Mouse (Mus musculus): Measurements from ENCODE around the gene Tmem203. TPM values are rescaled to one million over a fixed set of nuclear protein-coding genes. Genes with fewer than 3 reads are reported as not detected.

The Tmem203 gene
- 24.4 and 25.1 TPM in 2 replicates for polyA plus RNA-seq (2015; fragmentation: Nextera tagmentation; extraction: Ambion mirVana)

DNA sequence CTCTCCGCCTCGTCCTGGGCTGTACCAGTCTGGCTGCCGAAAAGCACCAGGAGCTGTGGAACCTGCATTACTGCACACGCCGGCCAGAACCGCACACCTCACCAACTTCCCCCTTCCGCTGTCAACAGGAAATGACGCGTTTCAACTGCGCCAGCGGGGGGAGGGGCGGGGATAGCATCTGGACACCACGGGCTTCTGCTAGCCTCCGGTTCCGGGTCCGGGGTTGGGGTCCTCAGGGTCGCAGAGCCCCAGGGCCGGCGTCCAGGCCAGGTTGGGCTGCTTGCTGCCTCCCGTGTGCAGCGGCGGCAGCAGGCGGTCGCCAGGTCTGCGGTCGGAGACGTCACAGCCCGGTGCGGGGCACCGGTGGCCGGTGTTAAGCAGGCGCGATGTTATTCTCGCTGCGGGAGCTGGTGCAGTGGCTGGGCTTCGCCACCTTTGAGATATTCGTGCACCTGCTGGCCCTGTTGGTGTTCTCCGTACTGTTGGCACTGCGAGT, at the start of gene Tmem203:
TSS of gene Tmem203 (plus strand) at position 156 of the 496 bp plus-strand sequence.
- Histone ChIP-seq H3K36me3 (peaks cover 15% of the 10 kb centered on the region; the same call in 1 of the 2 replicates), H3K4me2 (peak within 1 kb of the TSS; percentile 96), H3K4me1 (peaks cover 14% of the 10 kb centered on the region), H3K27ac (peak within 1 kb of the TSS; percentile 75), H3K9me3 (no peaks in the 10 kb centered on the region), H3K4me3 (replicated peaks) (peak within 1 kb of the TSS; percentile 92), H3K9ac (peak within 1 kb of the TSS; percentile 86), H3K27me3 (replicated peaks) (no peaks in the 10 kb centered on the region)
- ATAC-seq (ENCODE audit: insufficient read depth, low FRiP score, low read depth), result peak; percentile 86
- 0% methylated on average over 39 of the region's 39 CpGs for WGBS

DNA sequence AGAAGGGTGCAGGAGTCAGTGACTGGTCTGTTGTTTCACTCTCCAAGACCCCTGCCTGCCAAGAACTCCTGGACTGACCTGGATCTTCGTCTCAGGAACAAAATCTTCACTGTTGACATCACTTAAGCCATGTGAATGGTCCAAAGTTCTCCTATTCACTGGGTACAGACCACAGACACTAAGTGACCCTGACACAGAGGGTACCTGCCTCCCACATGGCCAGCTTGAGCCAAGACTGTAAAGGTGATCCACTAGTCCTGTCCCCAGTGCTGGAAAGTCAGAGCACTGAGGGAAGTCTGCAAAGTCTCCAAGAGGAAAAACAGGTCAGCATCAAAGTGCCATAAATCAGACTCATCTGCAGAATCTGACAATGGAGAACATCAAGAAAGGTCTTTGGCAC, 47.6 kb upstream of the Tmem203 start:
- Histone ChIP-seq H3K4me2 (no peak overlapping the region), H3K27ac (no peak overlapping the region), H3K4me1 (peaks cover 16% of the 10 kb centered on the region), H3K9me3 (no peaks in the 10 kb centered on the region), H3K4me3 (replicated peaks) (no peak overlapping the region), H3K36me3 (peaks cover 39% of the 10 kb centered on the region), H3K9ac (no peak overlapping the region), H3K27me3 (replicated peaks) (no peaks in the 10 kb centered on the region)
- no peak for ATAC-seq (ENCODE audit: insufficient read depth, low FRiP score, low read depth)
- 81% methylated on average over 1 of the region's 1 CpGs for WGBS

DNA sequence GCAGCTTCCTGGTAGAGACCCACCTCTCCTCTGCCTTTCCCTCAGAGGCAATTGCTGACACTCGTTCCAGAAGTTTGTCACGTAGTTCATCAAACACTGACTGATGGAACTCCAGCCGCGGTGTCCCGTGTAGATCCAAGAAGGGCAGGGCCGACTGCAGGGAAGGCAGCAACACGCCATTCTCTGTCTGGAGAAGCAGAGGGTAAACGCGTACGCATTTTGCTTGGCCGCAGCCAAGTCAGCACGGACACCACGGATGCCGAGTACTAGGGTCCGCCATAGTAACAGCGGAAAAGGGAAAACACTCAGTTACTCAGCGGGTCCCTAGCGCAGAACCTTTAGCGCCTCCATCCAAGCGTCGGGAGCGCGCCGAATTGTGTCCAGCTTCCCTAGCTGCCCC, 44.6 kb upstream of the Tmem203 start:
- Histone ChIP-seq H3K9me3 (no peaks in the 10 kb centered on the region), H3K9ac (peak overlapping the region; percentile 91), H3K27me3 (replicated peaks) (no peaks in the 10 kb centered on the region), H3K27ac (peak overlapping the region; percentile 85), H3K4me3 (replicated peaks) (peak overlapping the region; percentile 84), H3K36me3 (peaks cover 10% of the 10 kb centered on the region; the same call in 1 of the 2 replicates), H3K4me2 (peak overlapping the region; percentile 87), H3K4me1 (peaks cover 16% of the 10 kb centered on the region)
- ATAC-seq (ENCODE audit: insufficient read depth, low FRiP score, low read depth), result no peak
- under 1% methylated on average over 24 of the region's 24 CpGs for WGBS

DNA sequence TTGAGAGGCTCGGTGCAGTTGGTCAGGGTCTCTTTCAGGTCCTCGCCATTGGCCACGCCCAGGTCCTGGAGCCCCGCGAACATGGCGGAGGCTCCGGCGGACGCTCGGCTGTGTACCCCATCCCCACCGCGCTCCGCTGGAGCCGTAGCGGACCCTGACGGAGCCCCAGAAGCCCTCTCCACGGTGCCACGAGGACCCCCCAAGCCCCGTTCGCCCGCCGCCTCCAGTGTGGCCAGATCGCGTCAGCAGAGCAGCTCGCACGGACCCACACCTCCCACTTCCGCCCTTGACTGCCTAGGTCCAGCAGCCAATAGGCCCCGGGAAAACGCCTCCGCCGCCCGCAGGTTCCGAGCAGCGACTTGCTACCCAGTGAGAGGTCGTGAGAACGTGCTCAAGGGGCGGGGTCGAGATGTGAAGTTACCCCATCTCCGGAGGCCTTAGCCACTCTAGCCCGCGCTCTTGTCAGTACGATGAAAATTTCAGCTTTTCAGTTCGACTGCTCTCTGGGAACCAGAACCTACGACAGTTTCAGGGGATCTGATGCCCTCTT, 44.0 kb upstream of the Tmem203 start, which contains the start of gene Nelfb:
TSS of gene Nelfb (minus strand) at position 369 of the 550 bp plus-strand sequence.
- Histone ChIP-seq H3K9me3 (no peaks in the 10 kb centered on the region), H3K27ac (peak within 1 kb of the TSS; percentile 85), H3K4me2 (peak within 1 kb of the TSS; percentile 87), H3K9ac (peak within 1 kb of the TSS; percentile 91), H3K4me1 (peaks cover 16% of the 10 kb centered on the region), H3K4me3 (replicated peaks) (peak within 1 kb of the TSS; percentile 84), H3K36me3 (peaks cover 5% of the 10 kb centered on the region; the same call in 1 of the 2 replicates), H3K27me3 (replicated peaks) (no peaks in the 10 kb centered on the region)
- peak; percentile 89 for ATAC-seq (ENCODE audit: insufficient read depth, low FRiP score, low read depth)
- WGBS, result under 1% methylated on average over 44 of the region's 44 CpGs

DNA sequence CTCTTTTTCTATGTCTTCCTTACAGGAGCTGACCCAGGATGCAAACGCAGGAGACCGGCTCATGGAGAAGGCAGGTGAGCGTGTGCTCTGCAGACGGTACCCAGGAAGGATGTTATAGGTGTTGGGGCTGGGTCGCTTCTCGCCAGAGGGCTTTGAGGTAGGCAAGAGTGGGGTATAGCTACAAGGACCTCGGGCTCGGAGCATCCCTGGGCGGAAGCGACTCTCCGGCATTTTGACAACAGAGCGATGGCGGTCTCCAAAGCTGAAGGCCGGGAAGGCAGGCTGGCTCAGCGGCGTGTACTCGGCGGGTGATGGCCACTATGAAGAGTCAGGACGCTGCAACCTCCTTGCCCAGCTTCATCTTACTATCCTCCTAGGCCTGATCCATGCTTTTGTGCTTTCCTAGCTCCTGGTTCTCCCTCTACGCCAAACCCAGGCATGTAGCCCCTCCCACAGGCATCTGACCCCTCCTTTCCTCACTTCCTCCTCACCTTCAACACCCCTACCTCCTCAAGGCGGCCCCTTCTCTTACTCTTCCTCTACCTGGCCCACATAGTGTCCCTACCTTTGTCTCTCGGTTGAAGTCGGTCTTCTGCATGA, 41.9 kb upstream of the Tmem203 start:
- Histone ChIP-seq H3K27ac (no peak overlapping the region), H3K9ac (no peak overlapping the region), H3K4me1 (peaks cover 16% of the 10 kb centered on the region), H3K9me3 (no peaks in the 10 kb centered on the region), H3K36me3 (no peaks in the 10 kb centered on the region), H3K4me3 (replicated peaks) (no peak overlapping the region), H3K27me3 (replicated peaks) (no peaks in the 10 kb centered on the region), H3K4me2 (no peak overlapping the region)
- 59% methylated on average over 23 of the region's 23 CpGs for WGBS
- ATAC-seq (ENCODE audit: insufficient read depth, low FRiP score, low read depth), result no peak

DNA sequence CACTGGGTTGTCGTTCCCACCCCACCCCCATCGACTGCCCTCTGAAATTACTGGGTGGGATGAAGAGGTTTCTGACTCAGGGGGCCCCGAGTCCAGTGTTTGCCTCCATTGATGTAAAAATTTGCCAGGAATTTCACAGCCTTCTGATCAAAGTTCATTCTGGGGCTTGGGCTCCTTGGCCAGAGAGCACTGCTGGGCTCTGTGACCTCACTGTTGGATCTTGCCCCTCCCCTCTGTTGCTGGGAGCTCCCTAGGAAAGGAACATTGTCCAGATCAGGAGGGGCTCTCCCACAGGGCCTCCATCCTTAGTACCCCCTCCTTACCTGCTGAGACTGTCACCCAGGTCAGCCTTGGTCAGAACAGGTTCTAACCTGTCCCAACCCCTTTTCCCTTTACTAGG, 40.8 kb upstream of the Tmem203 start, which contains the start of gene Stpg3:
TSS of gene Stpg3 (minus strand) at position 194 of the 400 bp plus-strand sequence.
- Histone ChIP-seq H3K9ac (no peak within 1 kb of the TSS), H3K36me3 (no peaks in the 10 kb centered on the region), H3K27me3 (replicated peaks) (no peaks in the 10 kb centered on the region), H3K4me3 (replicated peaks) (no peak within 1 kb of the TSS), H3K27ac (no peak within 1 kb of the TSS), H3K4me2 (no peak within 1 kb of the TSS), H3K9me3 (no peaks in the 10 kb centered on the region), H3K4me1 (peaks cover 10% of the 10 kb centered on the region)
- 60% methylated on average over 3 of the region's 3 CpGs for WGBS
- no peak for ATAC-seq (ENCODE audit: insufficient read depth, low FRiP score, low read depth)

DNA sequence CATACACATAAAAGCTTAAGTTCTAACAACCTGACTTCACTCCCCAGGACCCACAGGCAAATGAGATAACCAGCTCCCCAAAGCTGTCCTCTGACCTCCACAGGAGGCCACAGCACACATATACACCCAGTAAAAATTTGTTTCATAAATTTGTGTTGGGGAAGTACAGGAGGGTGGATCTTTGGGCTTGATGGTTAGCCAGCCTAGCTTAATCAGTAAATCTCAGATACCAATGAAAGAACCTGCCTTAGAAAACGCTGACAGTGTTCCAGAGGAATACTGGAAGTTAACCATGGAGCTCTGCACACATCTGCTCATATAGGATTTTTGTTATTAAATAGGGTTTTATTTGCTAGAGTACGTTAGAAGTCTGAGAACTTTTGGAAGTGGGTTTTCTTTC, 37.6 kb upstream of the Tmem203 start:
- no peak for ATAC-seq (ENCODE audit: insufficient read depth, low FRiP score, low read depth)
- Histone ChIP-seq H3K4me1 (no peaks in the 10 kb centered on the region), H3K36me3 (no peaks in the 10 kb centered on the region), H3K4me3 (replicated peaks) (no peak overlapping the region), H3K27ac (no peak overlapping the region), H3K4me2 (no peak overlapping the region), H3K9ac (no peak overlapping the region), H3K9me3 (no peaks in the 10 kb centered on the region), H3K27me3 (replicated peaks) (no peaks in the 10 kb centered on the region)
- 68% methylated on average over 2 of the region's 2 CpGs for WGBS

DNA sequence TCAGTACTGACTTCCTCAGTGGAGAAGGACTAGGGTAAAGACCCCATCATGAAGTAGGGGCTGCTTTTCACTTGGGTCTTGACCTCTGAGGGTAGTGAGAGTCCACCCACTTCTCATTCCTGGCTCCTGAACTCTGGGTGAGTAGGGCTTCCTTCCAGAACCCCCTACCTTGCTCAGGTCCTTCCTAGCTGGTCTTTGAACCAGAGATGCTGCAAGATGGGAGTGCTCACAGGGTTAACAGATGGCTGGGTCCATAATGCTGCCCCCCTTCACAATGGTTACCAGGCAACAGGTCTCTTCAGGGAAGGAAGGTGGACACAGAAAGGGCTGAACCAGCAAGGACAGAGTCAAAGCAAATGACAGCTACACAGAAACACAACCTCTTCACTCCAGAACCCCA, 36.8 kb upstream of the Tmem203 start, which contains the start of gene Fam166a:
TSS of gene Fam166a (plus strand) at position 301 of the 400 bp plus-strand sequence.
- peaks cover 4% of the 10 kb centered on the region for H3K4me1 ChIP-seq
- H3K27me3 ChIP-seq (replicated peaks), result no peaks in the 10 kb centered on the region
- H3K4me3 ChIP-seq (replicated peaks), result no peak within 1 kb of the TSS
- ATAC-seq (ENCODE audit: insufficient read depth, low FRiP score, low read depth), result no peak
- no peaks in the 10 kb centered on the region for H3K9me3 ChIP-seq
- no peak within 1 kb of the TSS for H3K27ac ChIP-seq
- H3K9ac ChIP-seq, result no peak within 1 kb of the TSS
- H3K4me2 ChIP-seq, result no peak within 1 kb of the TSS
- H3K36me3 ChIP-seq, result no peaks in the 10 kb centered on the region

DNA sequence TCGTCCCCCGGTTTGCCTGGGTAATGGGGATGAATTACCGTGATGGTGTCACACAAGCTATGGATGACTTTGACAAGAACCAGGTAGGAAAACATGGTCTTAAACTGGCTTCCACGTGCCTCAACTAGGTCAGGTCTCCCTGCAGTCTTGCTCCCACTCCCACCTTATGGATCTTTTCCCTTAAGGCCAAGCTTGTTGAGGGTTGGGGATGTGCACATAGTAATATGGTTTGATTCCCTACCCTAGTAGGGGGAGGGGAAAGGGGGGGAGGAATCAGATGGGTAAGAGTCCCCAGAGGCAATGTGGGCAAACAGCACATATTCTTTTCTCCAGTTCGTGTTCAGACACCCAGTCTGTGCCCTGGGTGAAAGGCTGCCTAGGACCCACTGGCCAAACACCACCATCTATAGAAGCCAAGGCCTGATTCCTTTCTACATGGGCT, 33.9 kb upstream of the Tmem203 start:
- no peak for ATAC-seq (ENCODE audit: insufficient read depth, low FRiP score, low read depth)
- Histone ChIP-seq H3K36me3 (no peaks in the 10 kb centered on the region), H3K9ac (no peak overlapping the region), H3K4me2 (no peak overlapping the region), H3K9me3 (no peaks in the 10 kb centered on the region), H3K4me3 (replicated peaks) (no peak overlapping the region), H3K4me1 (peaks cover 12% of the 10 kb centered on the region), H3K27me3 (replicated peaks) (no peaks in the 10 kb centered on the region), H3K27ac (no peak overlapping the region)
- WGBS, result 68% methylated on average over 5 of the region's 5 CpGs

DNA sequence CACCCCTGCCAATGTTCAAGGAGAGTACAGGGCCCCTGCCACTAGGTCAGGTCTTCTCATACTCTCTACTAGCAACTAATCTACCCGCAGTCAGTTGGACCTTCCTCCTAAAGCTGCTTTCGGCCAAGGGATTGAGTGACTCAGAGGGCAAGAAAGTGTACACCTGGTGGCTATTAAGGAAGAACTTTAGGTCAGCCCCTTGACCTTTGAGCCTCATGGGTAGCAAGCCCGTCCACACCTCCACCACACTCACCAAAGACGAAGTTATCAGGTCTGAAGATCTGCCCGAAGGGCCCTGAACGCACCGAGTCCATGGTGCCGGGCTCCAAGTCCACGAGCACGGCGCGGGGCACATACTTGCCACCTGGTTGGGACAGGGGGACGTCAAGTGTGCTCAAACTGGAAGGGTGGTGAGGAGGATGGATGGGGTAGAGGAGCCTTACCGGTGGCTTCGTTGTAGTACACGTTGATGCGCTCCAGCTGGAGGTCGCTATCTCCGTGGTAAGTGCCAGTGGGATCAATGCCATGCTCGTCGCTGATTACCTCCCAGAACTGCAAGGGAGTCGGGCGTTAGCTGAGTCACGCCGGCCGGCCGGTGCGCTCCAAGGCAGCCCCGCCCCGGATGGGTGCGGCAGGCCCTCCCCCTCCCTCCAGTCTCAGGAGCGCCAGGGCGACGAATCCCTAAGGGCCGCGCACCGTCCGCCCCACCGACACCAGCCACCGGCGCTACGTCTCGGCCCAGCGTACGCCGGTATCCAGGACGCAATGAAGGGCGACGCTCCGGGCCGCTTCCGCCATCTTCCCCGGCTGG, 31.4 kb upstream of the Tmem203 start:
- Histone ChIP-seq H3K9me3 (no peaks in the 10 kb centered on the region), H3K36me3 (no peaks in the 10 kb centered on the region), H3K27ac (peak overlapping the region; percentile 99), H3K4me1 (peaks cover 16% of the 10 kb centered on the region), H3K9ac (peak overlapping the region; percentile 92), H3K4me2 (peak overlapping the region; percentile 90), H3K4me3 (replicated peaks) (peak overlapping the region; percentile 93), H3K27me3 (replicated peaks) (no peaks in the 10 kb centered on the region)
- peak; percentile 61 for ATAC-seq (ENCODE audit: insufficient read depth, low FRiP score, low read depth)
- WGBS, result 1% methylated on average over 53 of the region's 53 CpGs

DNA sequence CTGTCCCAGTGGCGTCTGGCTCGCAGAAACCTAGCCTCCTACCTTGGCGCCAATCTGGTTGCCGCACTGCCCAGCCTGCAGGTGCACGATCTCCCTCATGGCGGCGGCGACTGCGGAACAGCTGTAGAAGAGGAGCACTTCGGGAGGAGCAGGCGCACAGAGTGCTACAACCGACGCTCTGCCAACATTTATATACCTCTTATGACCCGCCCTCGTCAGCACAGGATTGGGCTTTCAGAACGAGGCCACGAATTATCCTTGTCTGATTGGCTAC, 30.8 kb upstream of the Tmem203 start, which contains the start of gene Tubb4b:
TSS of gene Tubb4b (minus strand) at position 211 of the 274 bp plus-strand sequence.
- Histone ChIP-seq H3K9me3 (no peaks in the 10 kb centered on the region), H3K27me3 (replicated peaks) (no peaks in the 10 kb centered on the region), H3K27ac (peak within 1 kb of the TSS; percentile 99), H3K4me1 (peaks cover 16% of the 10 kb centered on the region), H3K36me3 (no peaks in the 10 kb centered on the region), H3K4me2 (peak within 1 kb of the TSS; percentile 90), H3K9ac (peak within 1 kb of the TSS; percentile 92), H3K4me3 (replicated peaks) (peak within 1 kb of the TSS; percentile 93)
- WGBS, result under 1% methylated on average over 17 of the region's 17 CpGs
- no peak for ATAC-seq (ENCODE audit: insufficient read depth, low FRiP score, low read depth)
